Comparison of ENCODE assay signal across 30 mouse cellular contexts in the genomic region with DNA sequence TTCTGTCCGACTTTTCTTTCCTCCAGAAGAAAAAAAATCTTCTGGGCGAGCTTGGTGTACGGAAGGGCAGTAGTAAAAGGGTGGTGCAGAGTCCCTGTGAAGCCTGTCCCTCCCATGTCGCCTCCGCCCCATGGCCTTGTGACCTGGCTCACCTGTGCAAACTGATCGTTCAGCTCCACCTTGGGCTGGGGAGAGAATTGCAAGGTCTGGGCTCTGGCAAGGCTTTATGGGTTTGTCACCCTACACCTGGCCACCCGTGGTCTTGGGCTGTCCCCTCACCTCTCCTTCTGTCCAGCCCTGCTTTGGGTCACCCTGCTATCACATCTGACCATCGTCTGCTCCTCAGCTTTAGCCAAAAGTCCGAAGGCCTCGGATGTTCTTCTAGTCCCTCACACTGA. TPM values are rescaled to one million over a fixed set of nuclear protein-coding genes. Genes with fewer than 3 reads are reported as not detected.
DNase-seq lines count a peak whose midpoint lies in the region; ATAC-seq and TF ChIP-seq lines count a peak whose summit lies in the region.
"Had no signal": no experiment of that assay in that cellular context is flagged by ENCODE, and none has a peak within 500 bp of the region (broad histone marks: within the 10 kb centered on the region; RNA-seq: fewer than 3 reads in every experiment).

No protein-coding gene starts in this region.

- no peak for DNase-seq in kidney, adult 9 months
- no peak for DNase-seq in limb, embryonic 11.5 days (ENCODE audit: low spot score)
- DNase-seq in spleen, postnatal 4 days (ENCODE audit: low spot score in 2 of 2): no peak
- DNase-seq in hindbrain, embryonic 14.5 days (ENCODE audit: low spot score): no peak
- no peak for DNase-seq in B cell, adult 2 months
- DNase-seq: adrenal gland, adult 2 months; cerebellum, adult 11 months; cerebellum, postnatal 14 days; gastrocnemius, postnatal 14 days; heart, adult 18-20 months; heart, postnatal 14 days; kidney, postnatal 25 days; midbrain, embryonic 14.5 days; thymus, adult 18-20 months had no signal

- ATAC-seq in kidney, embryonic 15.5 days (replicated peaks; ENCODE audit: low FRiP score): no peak
- ATAC-seq in embryonic facial prominence, embryonic 13.5 days (ENCODE audit: insufficient number of reproducible peaks, insufficient read depth, low FRiP score, low TSS enrichment, low read depth): no peak
- no peak for ATAC-seq in limb, embryonic 11.5 days (ENCODE audit: insufficient number of reproducible peaks, low FRiP score, low TSS enrichment, low read depth)
- no peak for ATAC-seq in hindbrain, embryonic 14.5 days (ENCODE audit: low FRiP score)
- ATAC-seq: forebrain, embryonic 15.5 days; Patski had no signal

- peaks cover 72% of the 10 kb centered on the region for H3K27me3 ChIP-seq in kidney, embryonic 15.5 days
- peaks cover 69% of the 10 kb centered on the region for H3K27me3 ChIP-seq in E14TG2a.4 (ENCODE audit: insufficient read depth, low read length)
- peaks cover 79% of the 10 kb centered on the region for H3K27me3 ChIP-seq in embryonic facial prominence, embryonic 13.5 days
- H3K27me3 ChIP-seq in limb, embryonic 11.5 days (ENCODE audit: control insufficient read depth, insufficient read depth, low read length): peaks cover 70% of the 10 kb centered on the region
- peaks cover 79% of the 10 kb centered on the region for H3K27me3 ChIP-seq in hindbrain, embryonic 14.5 days (ENCODE audit: control insufficient read depth, insufficient read depth, low read length)

- no peak overlapping the region for H3K9ac ChIP-seq in kidney, embryonic 15.5 days
- H3K9ac ChIP-seq in embryonic facial prominence, embryonic 13.5 days: no peak overlapping the region
- no peak overlapping the region for H3K9ac ChIP-seq in limb, embryonic 11.5 days (ENCODE audit: low read length)
- H3K9ac ChIP-seq in hindbrain, embryonic 14.5 days: no peak overlapping the region
- H3K9ac ChIP-seq: embryonic facial prominence, embryonic 12.5 days; forebrain, embryonic 15.5 days; heart, embryonic 13.5 days; limb, embryonic 15.5 days; liver, embryonic 14.5 days; lung, embryonic 14.5 days; neural tube, embryonic 13.5 days; stomach, embryonic 15.5 days had no signal

- no peaks in the 10 kb centered on the region for H3K9me3 ChIP-seq in kidney, embryonic 15.5 days (replicated peaks)
- H3K9me3 ChIP-seq in E14TG2a.4 (ENCODE audit: low read length): no peaks in the 10 kb centered on the region
- H3K9me3 ChIP-seq in embryonic facial prominence, embryonic 13.5 days: no peaks in the 10 kb centered on the region
- no peaks in the 10 kb centered on the region for H3K9me3 ChIP-seq in limb, embryonic 11.5 days (ENCODE audit: control insufficient read depth, low read length)
- H3K9me3 ChIP-seq in hindbrain, embryonic 14.5 days (ENCODE audit: control insufficient read depth, low read length): no peaks in the 10 kb centered on the region
- H3K9me3 ChIP-seq: embryonic facial prominence, embryonic 12.5 days; forebrain, embryonic 15.5 days; heart, embryonic 13.5 days; limb, embryonic 15.5 days; neural tube, embryonic 13.5 days; stomach, embryonic 15.5 days had no signal

- TF ChIP-seq CTCF in E14TG2a.4 (conservative IDR thresholded peaks at IDR 0.05; ENCODE audit: low read length): no peak

- peaks cover 66% of the 10 kb centered on the region for H3K4me1 ChIP-seq in kidney, embryonic 15.5 days
- peaks cover 80% of the 10 kb centered on the region for H3K4me1 ChIP-seq in E14TG2a.4 (replicated peaks; ENCODE audit: low read depth, low read length)
- peaks cover 32% of the 10 kb centered on the region for H3K4me1 ChIP-seq in embryonic facial prominence, embryonic 13.5 days
- H3K4me1 ChIP-seq in limb, embryonic 11.5 days (ENCODE audit: control insufficient read depth, insufficient read depth, low read length): peaks cover 26% of the 10 kb centered on the region
- H3K4me1 ChIP-seq in hindbrain, embryonic 14.5 days (replicated peaks; ENCODE audit: control insufficient read depth, insufficient read depth, low read length): peaks cover 9% of the 10 kb centered on the region; the same call in 1 of the 2 replicates

- 0 out of 2 replicates have a peak, but pooled peaks cover 3% of the 10 kb centered on the region for H3K36me3 ChIP-seq in kidney, embryonic 15.5 days
- H3K36me3 ChIP-seq in E14TG2a.4 (ENCODE audit: insufficient read depth, low read length): 0 out of 2 replicates have a peak, but pooled peaks cover under 1% of the 10 kb centered on the region
- H3K36me3 ChIP-seq in embryonic facial prominence, embryonic 13.5 days: no peaks in the 10 kb centered on the region
- H3K36me3 ChIP-seq in limb, embryonic 11.5 days (ENCODE audit: control insufficient read depth, insufficient read depth, low read length): no peaks in the 10 kb centered on the region
- no peaks in the 10 kb centered on the region for H3K36me3 ChIP-seq in hindbrain, embryonic 14.5 days (replicated peaks; ENCODE audit: control insufficient read depth, insufficient read depth)
- H3K36me3 ChIP-seq: embryonic facial prominence, embryonic 12.5 days; forebrain, embryonic 15.5 days; heart, embryonic 13.5 days; limb, embryonic 15.5 days; neural tube, embryonic 13.5 days; stomach, embryonic 15.5 days had no signal

- 19% methylated on average over 10 of the region's 10 CpGs for WGBS in kidney, embryonic 15.5 days
- WGBS in embryonic facial prominence, embryonic 13.5 days: 27% methylated on average over 10 of the region's 10 CpGs
- 25% methylated on average over 10 of the region's 10 CpGs for WGBS in limb, embryonic 11.5 days
- 24% methylated on average over 10 of the region's 10 CpGs for WGBS in hindbrain, embryonic 14.5 days

- no peak overlapping the region for H3K4me3 ChIP-seq in kidney, embryonic 15.5 days (replicated peaks)
- peak overlapping the region; percentile 84; the same call in 1 of the 2 replicates for H3K4me3 ChIP-seq in E14TG2a.4 (replicated peaks; ENCODE audit: low read length)
- no peak overlapping the region for H3K4me3 ChIP-seq in embryonic facial prominence, embryonic 13.5 days
- H3K4me3 ChIP-seq in limb, embryonic 11.5 days (ENCODE audit: low read depth, low read length): no peak overlapping the region
- no peak overlapping the region for H3K4me3 ChIP-seq in hindbrain, embryonic 14.5 days (replicated peaks; ENCODE audit: low read length)
- H3K4me3 ChIP-seq: embryonic facial prominence, embryonic 12.5 days; erythroblast, embryonic 14.5 days; forebrain, embryonic 15.5 days; layer of hippocampus, adult 2 months had no signal

- H3K4me2 ChIP-seq in kidney, embryonic 15.5 days: no peak overlapping the region
- H3K4me2 ChIP-seq in embryonic facial prominence, embryonic 13.5 days: peak overlapping the region; percentile 80; the same call in 1 of the 2 replicates
- H3K4me2 ChIP-seq in limb, embryonic 11.5 days (ENCODE audit: low read depth, severe bottlenecking): peak overlapping the region; percentile 53
- H3K4me2 ChIP-seq in hindbrain, embryonic 14.5 days (replicated peaks): no peak overlapping the region
- H3K4me2 ChIP-seq: forebrain, embryonic 15.5 days had no signal

- peak overlapping the region; percentile 95 for H3K27ac ChIP-seq in kidney, embryonic 15.5 days
- no peak overlapping the region for H3K27ac ChIP-seq in embryonic facial prominence, embryonic 13.5 days
- no peak overlapping the region for H3K27ac ChIP-seq in limb, embryonic 11.5 days (replicated peaks; ENCODE audit: low read depth, low read length)
- no peak overlapping the region for H3K27ac ChIP-seq in hindbrain, embryonic 14.5 days
- H3K27ac ChIP-seq: forebrain, embryonic 15.5 days; heart, embryonic 13.5 days; layer of hippocampus, adult 2 months; limb, embryonic 15.5 days; liver, embryonic 14.5 days; neural tube, embryonic 13.5 days had no signal

RNA-seq across cellular contexts. Expression of a gene that starts 17.0 kb away (rescaled TPM):
- polyA plus RNA-seq in kidney, embryonic 15.5 days (2015; fragmentation: Nextera tagmentation; extraction: Ambion mirVana): 1.5 and 2.4 TPM in 2 replicates
- 1.1 and 1.5 TPM in 2 replicates for polyA plus RNA-seq in embryonic facial prominence, embryonic 13.5 days (2015; fragmentation: Nextera tagmentation; extraction: Ambion mirVana)
- polyA plus RNA-seq in limb, embryonic 11.5 days (2014; fragmentation: Nextera tagmentation; extraction: Ambion mirVana): 0.38 and 0.79 TPM in 2 replicates
- polyA plus RNA-seq in hindbrain, embryonic 14.5 days (2014; fragmentation: Nextera tagmentation; extraction: Ambion mirVana): 0.94 and 0.95 TPM in 2 replicates
- polyA plus RNA-seq: G1E had no signal

RNA-seq across cellular contexts. Expression of a gene that starts 19.4 kb away (rescaled TPM):
- 25.5 and 28.1 TPM in 2 replicates for polyA plus RNA-seq in kidney, embryonic 15.5 days (2015; fragmentation: Nextera tagmentation; extraction: Ambion mirVana)
- polyA plus RNA-seq in embryonic facial prominence, embryonic 13.5 days (2015; fragmentation: Nextera tagmentation; extraction: Ambion mirVana): 3.4 and 5.9 TPM in 2 replicates
- 1.6 and 1.9 TPM in 2 replicates for polyA plus RNA-seq in limb, embryonic 11.5 days (2014; fragmentation: Nextera tagmentation; extraction: Ambion mirVana)
- polyA plus RNA-seq in hindbrain, embryonic 14.5 days (2014; fragmentation: Nextera tagmentation; extraction: Ambion mirVana): 0.25 and 0.40 TPM in 2 replicates
- polyA plus RNA-seq: midbrain, embryonic 14.5 days had no signal

RNA-seq across cellular contexts. Expression of a gene that starts 25.9 kb away (rescaled TPM):
- 0.08 and 0.17 TPM in 2 replicates for polyA plus RNA-seq in kidney, embryonic 15.5 days (2015; fragmentation: Nextera tagmentation; extraction: Ambion mirVana)
- polyA plus RNA-seq in embryonic facial prominence, embryonic 13.5 days (2015; fragmentation: Nextera tagmentation; extraction: Ambion mirVana): 0.10 TPM in 1 of 2 replicates, not detected in the other
- not detected in 2 replicates for polyA plus RNA-seq in limb, embryonic 11.5 days (2014; fragmentation: Nextera tagmentation; extraction: Ambion mirVana)
- polyA plus RNA-seq in hindbrain, embryonic 14.5 days (2014; fragmentation: Nextera tagmentation; extraction: Ambion mirVana): not detected in 2 replicates
- polyA plus RNA-seq: adrenal gland, adult 2 months; C2C12; embryonic facial prominence, embryonic 12.5 days; erythroblast, embryonic 14.5 days; forebrain, embryonic 15.5 days; heart, embryonic 13.5 days; lung, embryonic 14.5 days; midbrain, embryonic 14.5 days; Patski had no signal

RNA-seq across cellular contexts. Expression of a gene that starts 45.2 kb away (rescaled TPM):
- polyA plus RNA-seq in kidney, embryonic 15.5 days (2015; fragmentation: Nextera tagmentation; extraction: Ambion mirVana): 65.6 and 71.7 TPM in 2 replicates
- 48.5 and 54.1 TPM in 2 replicates for polyA plus RNA-seq in embryonic facial prominence, embryonic 13.5 days (2015; fragmentation: Nextera tagmentation; extraction: Ambion mirVana)
- 32.1 and 33.3 TPM in 2 replicates for polyA plus RNA-seq in limb, embryonic 11.5 days (2014; fragmentation: Nextera tagmentation; extraction: Ambion mirVana)
- 352 and 396 TPM in 2 replicates for polyA plus RNA-seq in hindbrain, embryonic 14.5 days (2014; fragmentation: Nextera tagmentation; extraction: Ambion mirVana)

Comparison
In these comparisons a context has a peak if more than half of its experiments do, and no peak if none do; other contexts are left out.
1. H3K4me2 ChIP-seq: peak in embryonic facial prominence, embryonic 13.5 days (single experiment) and limb, embryonic 11.5 days (single experiment); none in kidney, embryonic 15.5 days (single experiment) and hindbrain, embryonic 14.5 days (single experiment).